Mouse (Mus musculus) forebrain, postnatal 0 days (tissue): ENCODE measurements around the gene Ift80. TPM values are rescaled to one million over a fixed set of nuclear protein-coding genes. Genes with fewer than 3 reads are reported as not detected.
"Not testable (repeated sequence)": the region's sequence is repeated elsewhere in the genome, so short reads cannot be mapped to it uniquely, and the experiment has no call there.

Experiments used
- ATAC-seq: fragments of 200-750 bp; cut with Nextera tagmentation; 2 replicates; pipeline ENCODE4 v1.8.0; 2017; ENCODE audit warnings: mild to moderate bottlenecking, moderate library complexity
- DNase-seq: peaks from one replicate; pipeline ENCODE4 v3.0.0-alpha.2; 2015
- H3K27ac ChIP-seq: fragments of 300-500 bp; sonication (generic); 2 replicates; pipeline ENCODE4 v1.5.1; 2014; ENCODE audit warnings: low read depth, mild to moderate bottlenecking, antibody characterized with exemption, low read length, moderate library complexity, mixed read lengths
- H3K27me3 ChIP-seq: fragments of 300-500 bp; sonication (generic); 2 replicates; pipeline ENCODE4 v1.6.1; 2014; ENCODE audit warnings: mild to moderate bottlenecking, low read length, mixed read lengths; ENCODE audit not compliant: insufficient read depth
- H3K36me3 ChIP-seq: fragments of 300-500 bp; sonication (generic); 2 replicates; pipeline ENCODE4 v1.6.1; 2014; ENCODE audit warnings: mild to moderate bottlenecking, moderate library complexity; ENCODE audit not compliant: insufficient read depth
- H3K4me1 ChIP-seq: fragments of 300-500 bp; sonication (generic); 2 replicates; pipeline ENCODE4 v1.6.1; 2014; ENCODE audit warnings: antibody characterized with exemption; ENCODE audit not compliant: insufficient read depth
- H3K4me2 ChIP-seq: fragments of 300-500 bp; sonication (generic); 2 replicates; pipeline ENCODE4 v1.6.1; 2014; ENCODE audit warnings: low read depth, mild to moderate bottlenecking, moderate library complexity
- H3K4me3 ChIP-seq: fragments of 300-500 bp; sonication (generic); 2 replicates; pipeline ENCODE4 v1.5.1; 2014; ENCODE audit warnings: low read depth, low read length, mixed read lengths
- H3K9ac ChIP-seq: fragments of 300-500 bp; sonication (generic); 2 replicates; pipeline ENCODE4 v1.6.1; 2014; ENCODE audit warnings: mild to moderate bottlenecking
- H3K9me3 ChIP-seq: fragments of 300-500 bp; sonication (generic); 2 replicates; pipeline ENCODE4 v1.6.1; 2016; ENCODE audit warnings: low read length
- CTCF ChIP-seq: sonication (generic); IDR thresholded peaks from 2 replicates; pipeline ENCODE4 v1.5.1; 2016; ENCODE audit warnings: antibody characterized with exemption, control low read depth, low read depth
- WGBS: fragments of 180-500 bp; shearing (Covaris S2); extraction: QIAGEN DNeasy Blood & Tissue Kit; methylation state at CpG from one replicate; pipeline ENCODE4 v1.1.7; 2014; 5-methylcytosine and 5-hydroxymethylcytosine counted together
- polyA plus RNA-seq: library from polyadenylated mRNA; unstranded; fragments of >200 nt; fragmentation: Nextera tagmentation; extraction: Ambion mirVana; gene quantifications from 2 replicates; pipeline ENCODE4 v1.2.1, GENCODE M21; 2015
- total RNA-seq: library from RNA; depleted of rRNA; stranded (reverse); fragments of >200 nt; gene quantifications from 2 replicates; pipeline ENCODE4 v1.2.3, GENCODE M21; 2014

Gene Ift80
- total and polyA plus RNA-seq, 2 experiments from 2014 or later: 3.8 to 8.9 TPM

GRCm38 (mm10) chr3:68952707-68953106, 51.7 kb downstream of the Ift80 start:
- Histone ChIP-seq H3K36me3 (no peaks in the 10 kb centered on the region), H3K27ac (no peak overlapping the region), H3K9me3 (no peaks in the 10 kb centered on the region), H3K4me1 (no peaks in the 10 kb centered on the region), H3K4me2 (no peak overlapping the region), H3K4me3 (no peak overlapping the region), H3K27me3 (no peaks in the 10 kb centered on the region), H3K9ac (no peak overlapping the region)
- no peak for ATAC-seq
- no peak for DNase-seq
- 95% methylated on average over 5 of the region's 5 CpGs for WGBS
- TF ChIP-seq CTCF: no peak

GRCm38 (mm10) chr3:68951971-68952370, 52.4 kb downstream of the Ift80 start:
- H3K27me3 ChIP-seq, H3K27ac ChIP-seq, H3K4me3 ChIP-seq, H3K4me2 ChIP-seq, DNase-seq, H3K4me1 ChIP-seq, H3K9ac ChIP-seq, H3K36me3 ChIP-seq, ATAC-seq, H3K9me3 ChIP-seq: not testable (repeated sequence)
- WGBS: 92% methylated on average over 11 of the region's 11 CpGs

- H3K36me3 ChIP-seq: no peaks in the 10 kb centered on the region
- no peaks in the 10 kb centered on the region for H3K9me3 ChIP-seq
- WGBS: 74% methylated on average over 8 of the region's 8 CpGs
- H3K4me3 ChIP-seq: no peak overlapping the region
- H3K4me1 ChIP-seq: no peaks in the 10 kb centered on the region
- H3K9ac ChIP-seq: no peak overlapping the region
- no peak for ATAC-seq
- no peak for TF ChIP-seq CTCF
- DNase-seq: no peak
- no peaks in the 10 kb centered on the region for H3K27me3 ChIP-seq
- no peak overlapping the region for H3K27ac ChIP-seq
- no peak overlapping the region for H3K4me2 ChIP-seq
These were observed 55.0 kb downstream of the Ift80 start for GRCm38 (mm10) chr3:68949381-68949780.

GRCm38 (mm10) chr3:68948918-68949317, 55.5 kb downstream of the Ift80 start:
- Histone ChIP-seq H3K36me3 (no peaks in the 10 kb centered on the region), H3K27me3 (no peaks in the 10 kb centered on the region), H3K9ac (no peak overlapping the region), H3K27ac (no peak overlapping the region), H3K9me3 (no peaks in the 10 kb centered on the region), H3K4me3 (no peak overlapping the region), H3K4me2 (no peak overlapping the region), H3K4me1 (no peaks in the 10 kb centered on the region)
- ATAC-seq: peak; percentile 58; the same call in 1 of the 2 replicates
- DNase-seq: peak; percentile 29
- TF ChIP-seq CTCF: no peak
- WGBS: 35% methylated on average over 2 of the region's 2 CpGs

GRCm38 (mm10) chr3:68941867-68942266, 62.5 kb downstream of the Ift80 start:
- Histone ChIP-seq H3K4me1 (no peaks in the 10 kb centered on the region), H3K27ac (no peak overlapping the region), H3K36me3 (no peaks in the 10 kb centered on the region), H3K4me2 (no peak overlapping the region), H3K27me3 (no peaks in the 10 kb centered on the region), H3K9ac (no peak overlapping the region), H3K4me3 (no peak overlapping the region), H3K9me3 (no peaks in the 10 kb centered on the region)
- 76% methylated on average over 6 of the region's 6 CpGs for WGBS
- peak; percentile 18 for DNase-seq
- peak; percentile 42 for ATAC-seq
- TF ChIP-seq CTCF: no peak

- no peaks in the 10 kb centered on the region for H3K4me1 ChIP-seq
- no peak overlapping the region for H3K27ac ChIP-seq
- DNase-seq (peak; percentile 17), ATAC-seq (no peak)
- WGBS: 74% methylated on average over 2 of the region's 2 CpGs
- no peaks in the 10 kb centered on the region for H3K9me3 ChIP-seq
- H3K36me3 ChIP-seq: no peaks in the 10 kb centered on the region
- no peak overlapping the region for H3K9ac ChIP-seq
- no peaks in the 10 kb centered on the region for H3K27me3 ChIP-seq
- no peak overlapping the region for H3K4me2 ChIP-seq
- no peak overlapping the region for H3K4me3 ChIP-seq
- TF ChIP-seq CTCF: no peak
These were observed 64.1 kb downstream of the Ift80 start for GRCm38 (mm10) chr3:68940311-68940710.

- Histone ChIP-seq H3K4me1 (no peaks in the 10 kb centered on the region), H3K4me2 (no peak overlapping the region), H3K27ac (no peak overlapping the region), H3K9me3 (no peaks in the 10 kb centered on the region), H3K4me3 (no peak overlapping the region), H3K9ac (no peak overlapping the region), H3K36me3 (no peaks in the 10 kb centered on the region), H3K27me3 (no peaks in the 10 kb centered on the region)
- ATAC-seq (no peak), DNase-seq (no peak)
- 91% methylated on average over 7 of the region's 7 CpGs for WGBS
- no peak for TF ChIP-seq CTCF
These were observed 65.1 kb downstream of the Ift80 start for GRCm38 (mm10) chr3:68939312-68939711.

GRCm38 (mm10) chr3:68936709-68937108, 67.7 kb downstream of the Ift80 start:
- WGBS: 90% methylated on average over 3 of the region's 3 CpGs
- Histone ChIP-seq H3K4me2 (no peak overlapping the region), H3K27ac (no peak overlapping the region)

More at GRCm38 (mm10) chr3:68936709-68937108, 67.7 kb downstream of the Ift80 start:
- Histone ChIP-seq H3K4me1 (no peaks in the 10 kb centered on the region), H3K9me3 (no peaks in the 10 kb centered on the region), H3K27me3 (no peaks in the 10 kb centered on the region), H3K4me3 (no peak overlapping the region), H3K9ac (no peak overlapping the region), H3K36me3 (no peaks in the 10 kb centered on the region)
- DNase-seq (no peak), ATAC-seq (no peak)
- TF ChIP-seq CTCF: no peak
